Mouse (Mus musculus): ENCODE data around the gene Mup8.
"Not testable (repeated sequence)": the region's sequence is repeated elsewhere in the genome, so short reads cannot be mapped to it uniquely, and the experiment has no call there.

Mup8 gene

GRCm38 (mm10) chr4:60222499-60222898 lies at the start of gene Mup8:
TSS of gene Mup8 (minus strand) at chr4:60222599.
- in situ Hi-C loops (cut with MseI, MboI) = not testable (repeated sequence)

GRCm38 (mm10) chr4:60265977-60266770 lies 43.8 kb upstream of the Mup8 start:
- in situ Hi-C loops (cut with MseI, MboI) = not testable (repeated sequence)

GRCm38 (mm10) chr4:60262706-60263105 lies 40.3 kb upstream of the Mup8 start:
- in situ Hi-C loops (cut with MseI, MboI) = not testable (repeated sequence)

Data from mouse trophoblast stem cell (cell line).